Mouse (Mus musculus): ENCODE results near the gene Wasf3. TPM values are rescaled to one million over a fixed set of nuclear protein-coding genes. Genes with fewer than 3 reads are reported as not detected.

The Wasf3 gene
- polyA plus RNA-seq, 2 experiments = 1.4 to 10.8 TPM

Other genes with a start within 250 kb of the Wasf3 start
- not detected in 2 replicates for gene Gm5565, start 224.4 kb upstream of the Wasf3 start, polyA plus RNA-seq (2012; rRNA removed)
- not detected in 2 replicates for gene Gm5565, start 224.4 kb upstream of the Wasf3 start, polyA plus RNA-seq (2014; fragmentation: Nextera tagmentation; extraction: Ambion mirVana)
- gene Gm6309, start 214.3 kb upstream of the Wasf3 start, polyA plus RNA-seq (2012; rRNA removed) = not detected in 2 replicates
- gene Gm6309, start 214.3 kb upstream of the Wasf3 start, polyA plus RNA-seq (2014; fragmentation: Nextera tagmentation; extraction: Ambion mirVana) = not detected in 2 replicates
- gene 1700001J03Rik, start 199.7 kb upstream of the Wasf3 start, polyA plus RNA-seq (2012; rRNA removed) = 0.38 and 0.68 TPM in 2 replicates
- gene 1700001J03Rik, start 199.7 kb upstream of the Wasf3 start, polyA plus RNA-seq (2014; fragmentation: Nextera tagmentation; extraction: Ambion mirVana) = not detected in 2 replicates
- gene Rnf6, start 163.4 kb upstream of the Wasf3 start, polyA plus RNA-seq (2012; rRNA removed) = 16.6 and 25.4 TPM in 2 replicates
- 36.6 and 37.8 TPM in 2 replicates for gene Rnf6, start 163.4 kb upstream of the Wasf3 start, polyA plus RNA-seq (2014; fragmentation: Nextera tagmentation; extraction: Ambion mirVana)
- gene Cdk8, start 153.8 kb upstream of the Wasf3 start, polyA plus RNA-seq (2012; rRNA removed) = 68.3 and 75.1 TPM in 2 replicates
- 27.1 and 28.0 TPM in 2 replicates for gene Cdk8, start 153.8 kb upstream of the Wasf3 start, polyA plus RNA-seq (2014; fragmentation: Nextera tagmentation; extraction: Ambion mirVana)
- gene Gm6408, start 97.0 kb downstream of the Wasf3 start, polyA plus RNA-seq (2012; rRNA removed) = 0.06 TPM in 1 of 2 replicates, not detected in the other
- gene Gm6408, start 97.0 kb downstream of the Wasf3 start, polyA plus RNA-seq (2014; fragmentation: Nextera tagmentation; extraction: Ambion mirVana) = not detected in 2 replicates
- not detected in 2 replicates for gene Gm6370, start 106.4 kb downstream of the Wasf3 start, polyA plus RNA-seq (2012; rRNA removed)
- not detected in 2 replicates for gene Gm6370, start 106.4 kb downstream of the Wasf3 start, polyA plus RNA-seq (2014; fragmentation: Nextera tagmentation; extraction: Ambion mirVana)
- not detected in 2 replicates for gene 4930449I24Rik, start 117.4 kb downstream of the Wasf3 start, polyA plus RNA-seq (2012; rRNA removed)
- not detected in 2 replicates for gene 4930449I24Rik, start 117.4 kb downstream of the Wasf3 start, polyA plus RNA-seq (2014; fragmentation: Nextera tagmentation; extraction: Ambion mirVana)
- gene Gm3402, start 129.1 kb downstream of the Wasf3 start, polyA plus RNA-seq (2012; rRNA removed) = not detected in 2 replicates
- gene Gm3402, start 129.1 kb downstream of the Wasf3 start, polyA plus RNA-seq (2014; fragmentation: Nextera tagmentation; extraction: Ambion mirVana) = not detected in 2 replicates
- gene Gm3404, start 140.8 kb downstream of the Wasf3 start, polyA plus RNA-seq (2012; rRNA removed) = not detected in 2 replicates
- gene Gm3404, start 140.8 kb downstream of the Wasf3 start, polyA plus RNA-seq (2014; fragmentation: Nextera tagmentation; extraction: Ambion mirVana) = not detected in 2 replicates
- not detected in 2 replicates for gene Gm3409, start 152.7 kb downstream of the Wasf3 start, polyA plus RNA-seq (2012; rRNA removed)
- gene Gm3409, start 152.7 kb downstream of the Wasf3 start, polyA plus RNA-seq (2014; fragmentation: Nextera tagmentation; extraction: Ambion mirVana) = not detected in 2 replicates
- not detected in 2 replicates for gene Gm3415, start 171.2 kb downstream of the Wasf3 start, polyA plus RNA-seq (2012; rRNA removed)
- gene Gm3415, start 171.2 kb downstream of the Wasf3 start, polyA plus RNA-seq (2014; fragmentation: Nextera tagmentation; extraction: Ambion mirVana) = not detected in 2 replicates
- gene Gpr12, start 200.3 kb downstream of the Wasf3 start, polyA plus RNA-seq (2012; rRNA removed) = 0.52 and 0.55 TPM in 2 replicates
- gene Gpr12, start 200.3 kb downstream of the Wasf3 start, polyA plus RNA-seq (2014; fragmentation: Nextera tagmentation; extraction: Ambion mirVana) = 0.08 and 0.40 TPM in 2 replicates